In genomic region chr3:52817416-52817815, GRCm38 (mm10) we compare ENCODE assay signal across 26 mouse cellular contexts.
DNase-seq lines count a peak whose midpoint lies in the region; ATAC-seq and TF ChIP-seq lines count a peak whose summit lies in the region.
"Had no signal": no experiment of that assay in that cellular context is flagged by ENCODE, and none has a peak within 500 bp of the region (broad histone marks: within the 10 kb centered on the region; RNA-seq: fewer than 3 reads in every experiment).

No protein-coding gene starts in this region.

- no peak for ATAC-seq in forebrain, embryonic 15.5 days (replicated peaks)
- ATAC-seq: CD4-positive, CD25-positive, alpha-beta regulatory T cell, adult 4 months; forebrain, postnatal 0 days; midbrain, embryonic 16.5 days had no signal

- 57% methylated on average over 6 of the region's 6 CpGs for WGBS in heart, adult 2 months
- 70% methylated on average over 6 of the region's 6 CpGs for WGBS in heart, embryonic 10.5 days
- WGBS in forebrain, embryonic 15.5 days = 84% methylated on average over 6 of the region's 6 CpGs

- no peaks in the 10 kb centered on the region for H3K9me3 ChIP-seq in heart, embryonic 10.5 days
- no peaks in the 10 kb centered on the region for H3K9me3 ChIP-seq in forebrain, embryonic 15.5 days
- H3K9me3 ChIP-seq: forebrain, embryonic 10.5 days; limb, embryonic 15.5 days; neural tube, embryonic 13.5 days had no signal

- no peak for TF ChIP-seq CTCF in heart, adult 2 months (IDR thresholded peaks at IDR 0.05)

- H3K4me2 ChIP-seq in forebrain, embryonic 15.5 days (replicated peaks) = no peak overlapping the region
- H3K4me2 ChIP-seq: hindbrain, embryonic 14.5 days; limb, embryonic 15.5 days; lung, embryonic 14.5 days; neural tube, embryonic 13.5 days had no signal

- 0 out of 2 replicates have a peak, but pooled peaks have one; percentile 56 for TF ChIP-seq EP300 in heart, adult 2 months (IDR thresholded peaks at IDR 0.05; ENCODE audit: insufficient read depth, low read depth, low read length)

- peak; percentile 37 for DNase-seq in adrenal gland, postnatal 14 days
- DNase-seq in adrenal gland, adult 18-20 months (ENCODE audit: low spot score in 2 of 2) = no peak
- DNase-seq in heart, adult 2 months = peak; percentile 55 to 75
- DNase-seq in heart, embryonic 10.5 days (ENCODE audit: low spot score) = no peak
- peak; percentile 13 to 18 for DNase-seq in adrenal gland, postnatal 36 days
- peak; percentile 27 for DNase-seq in heart, postnatal 25 days (ENCODE audit: low spot score)
- no peak for DNase-seq in right cerebral cortex, postnatal 14 days
- DNase-seq: cerebellum, adult 11-12 months; forebrain, postnatal 0 days; kidney, adult 2 months; kidney, postnatal 10 days; left cerebral cortex, postnatal 4 days; lung, embryonic 14.5 days; lung, postnatal 4 days; right cerebral cortex, adult 18-20 months; thymus, adult 18-20 months; thymus, postnatal 36 days had no signal

- H3K79me2 ChIP-seq in heart, adult 2 months (replicated peaks; ENCODE audit: control insufficient read depth, insufficient read depth, low read length) = no peaks in the 10 kb centered on the region

- H3K9ac ChIP-seq in heart, adult 2 months (ENCODE audit: low read depth, low read length) = no peak overlapping the region
- H3K9ac ChIP-seq in forebrain, embryonic 15.5 days (replicated peaks) = no peak overlapping the region
- H3K9ac ChIP-seq: forebrain, postnatal 0 days; hindbrain, embryonic 14.5 days; limb, embryonic 15.5 days; liver, embryonic 14.5 days; lung, embryonic 14.5 days; neural tube, embryonic 13.5 days had no signal

- H3K4me3 ChIP-seq in heart, adult 2 months = no peak overlapping the region
- H3K4me3 ChIP-seq in heart, embryonic 10.5 days = no peak overlapping the region
- H3K4me3 ChIP-seq in forebrain, embryonic 15.5 days = no peak overlapping the region
- H3K4me3 ChIP-seq: forebrain, embryonic 10.5 days; limb, embryonic 15.5 days; myocyte; neural tube, embryonic 13.5 days had no signal

- no peaks in the 10 kb centered on the region for H3K36me3 ChIP-seq in heart, adult 2 months (ENCODE audit: control insufficient read depth, insufficient read depth, low read length)
- H3K36me3 ChIP-seq in heart, embryonic 10.5 days = no peaks in the 10 kb centered on the region
- H3K36me3 ChIP-seq in forebrain, embryonic 15.5 days = no peaks in the 10 kb centered on the region
- H3K36me3 ChIP-seq: forebrain, embryonic 10.5 days; limb, embryonic 15.5 days; neural tube, embryonic 13.5 days had no signal

- intact Hi-C loops in heart, adult 2 months (cut with DNase I) = no loop called here
- intact Hi-C loops in heart, postnatal 25 days (cut with DNase I) = no loop called here

- no peak for TF ChIP-seq POLR2A in heart, adult 2 months (IDR thresholded peaks at IDR 0.05; ENCODE audit: insufficient read depth, low read depth, low read length)

- H3K27me3 ChIP-seq in heart, adult 2 months (ENCODE audit: control insufficient read depth, insufficient read depth, low read length) = no peaks in the 10 kb centered on the region
- no peaks in the 10 kb centered on the region for H3K27me3 ChIP-seq in heart, embryonic 10.5 days (ENCODE audit: insufficient read depth, poor library complexity, severe bottlenecking)
- H3K27me3 ChIP-seq in forebrain, embryonic 15.5 days = no peaks in the 10 kb centered on the region
- H3K27me3 ChIP-seq: limb, embryonic 15.5 days; neural tube, embryonic 13.5 days had no signal

- H3K4me1 ChIP-seq in heart, adult 2 months (ENCODE audit: control insufficient read depth, insufficient read depth, low read length) = peaks cover 3% of the 10 kb centered on the region
- H3K4me1 ChIP-seq in heart, embryonic 10.5 days = peaks cover 11% of the 10 kb centered on the region; the same call in 1 of the 2 replicates
- H3K4me1 ChIP-seq in forebrain, embryonic 15.5 days = peaks cover 7% of the 10 kb centered on the region; the same call in 1 of the 2 replicates
- H3K4me1 ChIP-seq: limb, embryonic 15.5 days had no signal

- peak overlapping the region; percentile 69 for H3K27ac ChIP-seq in heart, adult 2 months
- H3K27ac ChIP-seq in heart, embryonic 10.5 days = no peak overlapping the region
- H3K27ac ChIP-seq in forebrain, embryonic 15.5 days (replicated peaks) = no peak overlapping the region
- H3K27ac ChIP-seq: forebrain, embryonic 10.5 days; hindbrain, embryonic 14.5 days; limb, embryonic 15.5 days; liver, embryonic 14.5 days; neural tube, embryonic 13.5 days had no signal

Comparison
In these comparisons a context has a peak if more than half of its experiments do, and no peak if none do; other contexts are left out.
1. DNase-seq: peak in adrenal gland, postnatal 14 days (single experiment), heart, adult 2 months (2 of 2), adrenal gland, postnatal 36 days (2 of 2) and heart, postnatal 25 days (single experiment); none in adrenal gland, adult 18-20 months (0 of 2), heart, embryonic 10.5 days (single experiment) and right cerebral cortex, postnatal 14 days (single experiment).